ENCODE assay signal across 9 mouse cellular contexts in genomic region chr12:26314959-26315358, GRCm38 (mm10).
A peak's percentile ranks its signal among the peaks of the same experiment; 100 is the strongest.
DNase-seq lines count a peak whose midpoint lies in the region; ATAC-seq and TF ChIP-seq lines count a peak whose summit lies in the region.
"Had no signal": no experiment of that assay in that cellular context is flagged by ENCODE, and none has a peak within 500 bp of the region (broad histone marks: within the 10 kb centered on the region; RNA-seq: fewer than 3 reads in every experiment).

No protein-coding gene starts in this region.

- peak; percentile 22 for DNase-seq in hindbrain, embryonic 10.5 days (ENCODE audit: low spot score)
- peak; percentile 73 for DNase-seq in CD4-positive, CD25-positive, alpha-beta regulatory T cell, adult 2 months (ENCODE audit: low read depth, low spot score)
- peak; percentile 55 for DNase-seq in adrenal gland, postnatal 14 days
- peak; percentile 27 for DNase-seq in gastrocnemius, postnatal 25 days
- DNase-seq in liver, postnatal 0 days, result peak; percentile 47
- peak; percentile 32 to 56 for DNase-seq in spleen, adult 18-20 months
- no peak for DNase-seq in c-Kit-positive CD71-positive TER-119-positive erythroid progenitor cells, embryonic 14.5 days (ENCODE audit: low spot score)

- no peak overlapping the region for H3K4me3 ChIP-seq in hindbrain, embryonic 10.5 days
- H3K4me3 ChIP-seq in hindbrain, embryonic 12.5 days, result no peak overlapping the region
- no peak overlapping the region for H3K4me3 ChIP-seq in liver, postnatal 0 days (ENCODE audit: low read depth, low read length)
- H3K4me3 ChIP-seq: embryonic facial prominence, embryonic 12.5 days had no signal

- no peaks in the 10 kb centered on the region for H3K27me3 ChIP-seq in hindbrain, embryonic 10.5 days (ENCODE audit: insufficient read depth, poor library complexity, severe bottlenecking)
- H3K27me3 ChIP-seq in hindbrain, embryonic 12.5 days, result no peaks in the 10 kb centered on the region
- no peaks in the 10 kb centered on the region for H3K27me3 ChIP-seq in liver, postnatal 0 days (ENCODE audit: insufficient read depth, low read length)
- H3K27me3 ChIP-seq: embryonic facial prominence, embryonic 12.5 days had no signal

- TF ChIP-seq CTCF in liver, postnatal 0 days (IDR thresholded peaks at IDR 0.05; ENCODE audit: low read depth), result peak; percentile 79

- H3K9me3 ChIP-seq in hindbrain, embryonic 10.5 days, result no peaks in the 10 kb centered on the region
- H3K9me3 ChIP-seq in hindbrain, embryonic 12.5 days (replicated peaks), result no peaks in the 10 kb centered on the region
- no peaks in the 10 kb centered on the region for H3K9me3 ChIP-seq in liver, postnatal 0 days (ENCODE audit: low read length)
- H3K9me3 ChIP-seq: embryonic facial prominence, embryonic 12.5 days had no signal

- H3K4me2 ChIP-seq in hindbrain, embryonic 12.5 days (replicated peaks), result no peak overlapping the region
- H3K4me2 ChIP-seq in liver, postnatal 0 days (ENCODE audit: low read depth, low read length), result no peak overlapping the region
- H3K4me2 ChIP-seq: embryonic facial prominence, embryonic 12.5 days had no signal

- peaks cover 92% of the 10 kb centered on the region for H3K36me3 ChIP-seq in hindbrain, embryonic 10.5 days
- peaks cover 50% of the 10 kb centered on the region for H3K36me3 ChIP-seq in hindbrain, embryonic 12.5 days
- H3K36me3 ChIP-seq in liver, postnatal 0 days (replicated peaks; ENCODE audit: insufficient read depth, low read length), result 0 out of 2 replicates have a peak, but pooled peaks cover 1% of the 10 kb centered on the region

- H3K9ac ChIP-seq in hindbrain, embryonic 12.5 days, result no peak overlapping the region
- no peak overlapping the region for H3K9ac ChIP-seq in liver, postnatal 0 days (replicated peaks)
- H3K9ac ChIP-seq: embryonic facial prominence, embryonic 12.5 days had no signal

- H3K27ac ChIP-seq in hindbrain, embryonic 10.5 days, result no peak overlapping the region
- no peak overlapping the region for H3K27ac ChIP-seq in hindbrain, embryonic 12.5 days
- H3K27ac ChIP-seq in liver, postnatal 0 days (ENCODE audit: low read depth), result no peak overlapping the region
- H3K27ac ChIP-seq: embryonic facial prominence, embryonic 12.5 days had no signal

- no peak for ATAC-seq in hindbrain, embryonic 12.5 days (ENCODE audit: low FRiP score)
- no peak for ATAC-seq in liver, postnatal 0 days

- 53% methylated on average over 5 of the region's 5 CpGs for WGBS in hindbrain, embryonic 10.5 days
- WGBS in hindbrain, embryonic 12.5 days, result 61% methylated on average over 5 of the region's 5 CpGs
- 29% methylated on average over 5 of the region's 5 CpGs for WGBS in liver, postnatal 0 days (ENCODE audit: insufficient replicate concordance)

- H3K4me1 ChIP-seq in hindbrain, embryonic 10.5 days (replicated peaks), result no peaks in the 10 kb centered on the region
- H3K4me1 ChIP-seq in hindbrain, embryonic 12.5 days, result no peaks in the 10 kb centered on the region
- H3K4me1 ChIP-seq in liver, postnatal 0 days (ENCODE audit: insufficient read depth), result peaks cover 6% of the 10 kb centered on the region; the same call in 1 of the 2 replicates
- H3K4me1 ChIP-seq: embryonic facial prominence, embryonic 12.5 days had no signal

- TF ChIP-seq EP300 in liver, postnatal 0 days (IDR thresholded peaks at IDR 0.05; ENCODE audit: low read depth), result no peak
